Mouse (Mus musculus) midbrain, postnatal 0 days (tissue): ENCODE measurements around the gene Eya4. TPM values are rescaled to one million over a fixed set of nuclear protein-coding genes. Genes with fewer than 3 reads are reported as not detected.

ENCODE experiments used
- ATAC-seq: fragments of 200-750 bp; cut with Nextera tagmentation; 2 replicates; pipeline ENCODE4 v1.8.0; 2017; ENCODE audit warnings: moderate number of reproducible peaks, mild to moderate bottlenecking, moderate TSS enrichment, moderate library complexity; ENCODE audit not compliant: low FRiP score
- DNase-seq: peaks from one replicate; pipeline ENCODE4 v3.0.0-alpha.2; 2015; ENCODE audit warnings: low spot score
- H3K27ac ChIP-seq: fragments of 300-500 bp; sonication (generic); 2 replicates; pipeline ENCODE4 v1.5.1; 2014; ENCODE audit warnings: low read depth, mild to moderate bottlenecking, low read length, mixed read lengths
- H3K27me3 ChIP-seq: fragments of 300-500 bp; sonication (generic); 2 replicates; pipeline ENCODE4 v1.6.1; 2014; ENCODE audit warnings: low read length, control low read depth, mixed read lengths; ENCODE audit not compliant: insufficient read depth
- H3K36me3 ChIP-seq: fragments of 300-500 bp; sonication (generic); 2 replicates; pipeline ENCODE4 v1.6.1; 2014; ENCODE audit warnings: low read length, control low read depth, mixed read lengths; ENCODE audit not compliant: insufficient read depth
- H3K4me1 ChIP-seq: fragments of 300-500 bp; sonication (generic); 2 replicates; pipeline ENCODE4 v1.6.1; 2014; ENCODE audit warnings: mild to moderate bottlenecking, control low read depth, antibody characterized with exemption, low read length, mixed read lengths; ENCODE audit not compliant: insufficient read depth
- H3K4me2 ChIP-seq: fragments of 300-500 bp; sonication (generic); 2 replicates; pipeline ENCODE4 v1.6.1; 2014; ENCODE audit warnings: low read depth, mild to moderate bottlenecking, low read length, mixed read lengths; ENCODE audit not compliant: poor library complexity, severe bottlenecking
- H3K4me3 ChIP-seq: fragments of 300-500 bp; sonication (generic); 2 replicates; pipeline ENCODE4 v1.5.1; 2014; ENCODE audit warnings: low read depth, mild to moderate bottlenecking, low read length, moderate library complexity
- H3K9ac ChIP-seq: fragments of 300-500 bp; sonication (generic); replicated peaks from 2 replicates; pipeline ENCODE4 v1.6.1; 2014; ENCODE audit warnings: mild to moderate bottlenecking, low read length, moderate library complexity, mixed read lengths; ENCODE audit not compliant: poor library complexity, severe bottlenecking
- H3K9me3 ChIP-seq: fragments of 300-500 bp; sonication (generic); 2 replicates; pipeline ENCODE4 v1.6.1; 2016; ENCODE audit warnings: low read length, control low read depth
- CTCF ChIP-seq: IDR thresholded peaks from 2 replicates; pipeline ENCODE4 v1.5.1; 2016; ENCODE audit warnings: antibody characterized with exemption, mild to moderate bottlenecking
- WGBS: fragments of 180-500 bp; shearing (Covaris S2); extraction: QIAGEN DNeasy Blood & Tissue Kit; methylation state at CpG from one replicate; pipeline ENCODE4 v1.1.7; 2014; 5-methylcytosine and 5-hydroxymethylcytosine counted together
- polyA plus RNA-seq: library from polyadenylated mRNA; unstranded; fragments of >200 nt; fragmentation: Nextera tagmentation; extraction: Ambion mirVana; gene quantifications from 2 replicates; pipeline ENCODE4 v1.2.1, GENCODE M21; 2015
- total RNA-seq: library from RNA; depleted of rRNA; stranded (reverse); fragments of >200 nt; gene quantifications from 2 replicates; pipeline ENCODE4 v1.2.3, GENCODE M21; 2014

Eya4 gene
- total and polyA plus RNA-seq, 2 experiments from 2014 or later, result 0.42 to 1.2 TPM

DNA sequence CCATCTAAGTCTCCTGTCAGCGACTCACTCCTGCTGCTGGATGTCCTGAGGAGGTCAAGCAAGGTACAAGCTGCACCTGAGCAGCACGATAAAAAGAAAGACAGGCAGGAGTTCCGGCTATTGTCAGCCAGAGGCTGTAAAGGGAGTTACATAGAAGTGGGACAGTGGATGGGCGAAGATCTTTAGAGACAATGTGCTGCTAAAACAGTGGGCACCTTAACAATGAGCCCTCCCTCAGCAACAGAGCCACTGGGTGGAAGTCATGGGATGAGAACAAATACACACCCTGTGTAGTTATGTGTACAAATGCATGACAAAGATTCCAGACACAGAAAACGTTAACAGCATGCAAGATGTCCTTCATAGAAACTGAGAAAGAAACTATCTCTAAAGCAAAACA is 152.3 kb downstream of the Eya4 start:
- H3K27me3 ChIP-seq, result no peaks in the 10 kb centered on the region
- WGBS, result 68% methylated on average over 5 of the region's 5 CpGs
- DNase-seq, result no peak
- no peak overlapping the region for H3K27ac ChIP-seq
- TF ChIP-seq CTCF, result no peak
- no peaks in the 10 kb centered on the region; the same call in 1 of the 2 replicates for H3K4me1 ChIP-seq
- no peak overlapping the region for H3K4me3 ChIP-seq
- ATAC-seq, result no peak
- H3K9me3 ChIP-seq, result no peaks in the 10 kb centered on the region
- no peak overlapping the region for H3K9ac ChIP-seq
- H3K4me2 ChIP-seq, result no peak overlapping the region
- H3K36me3 ChIP-seq, result no peaks in the 10 kb centered on the region

GRCm38 (mm10) chr10:23196336-23196735 is 154.2 kb downstream of the Eya4 start:
- 94% methylated on average over 4 of the region's 4 CpGs for WGBS
- TF ChIP-seq CTCF, result no peak
- no peak overlapping the region for H3K9ac ChIP-seq
- H3K36me3 ChIP-seq, result no peaks in the 10 kb centered on the region
- H3K4me1 ChIP-seq, result no peaks in the 10 kb centered on the region; the same call in 1 of the 2 replicates
- no peaks in the 10 kb centered on the region for H3K27me3 ChIP-seq
- no peaks in the 10 kb centered on the region for H3K9me3 ChIP-seq
- H3K4me3 ChIP-seq, result no peak overlapping the region
- no peak overlapping the region for H3K4me2 ChIP-seq
- no peak for ATAC-seq
- H3K27ac ChIP-seq, result no peak overlapping the region
- no peak for DNase-seq

DNA sequence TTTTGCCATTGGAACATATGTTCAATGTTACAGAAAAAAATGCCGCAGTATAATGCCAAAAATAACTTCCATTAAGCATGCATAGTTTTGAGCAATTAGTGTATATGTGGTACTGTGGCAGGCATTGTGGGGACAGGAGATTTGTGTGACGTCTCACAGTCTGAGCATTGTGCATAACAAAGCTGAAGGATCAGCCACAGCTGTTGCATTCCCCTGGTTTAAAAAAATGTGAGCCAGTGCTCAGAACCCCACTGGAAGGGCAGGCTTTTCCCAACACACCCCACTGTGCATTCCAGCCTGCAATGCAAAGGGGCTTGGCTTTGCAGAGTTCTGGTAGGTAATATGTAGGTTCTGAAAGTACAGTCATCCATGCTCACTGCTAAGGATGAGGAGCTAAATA is 155.2 kb downstream of the Eya4 start:
- no peaks in the 10 kb centered on the region for H3K27me3 ChIP-seq
- H3K9me3 ChIP-seq, result no peaks in the 10 kb centered on the region
- H3K27ac ChIP-seq, result no peak overlapping the region
- H3K4me2 ChIP-seq, result no peak overlapping the region
- no peak overlapping the region for H3K4me3 ChIP-seq
- ATAC-seq (no peak), DNase-seq (no peak)
- 49% methylated on average over 2 of the region's 2 CpGs for WGBS
- H3K9ac ChIP-seq, result no peak overlapping the region
- no peak for TF ChIP-seq CTCF
- H3K4me1 ChIP-seq, result no peaks in the 10 kb centered on the region; the same call in 1 of the 2 replicates
- no peaks in the 10 kb centered on the region for H3K36me3 ChIP-seq

DNA sequence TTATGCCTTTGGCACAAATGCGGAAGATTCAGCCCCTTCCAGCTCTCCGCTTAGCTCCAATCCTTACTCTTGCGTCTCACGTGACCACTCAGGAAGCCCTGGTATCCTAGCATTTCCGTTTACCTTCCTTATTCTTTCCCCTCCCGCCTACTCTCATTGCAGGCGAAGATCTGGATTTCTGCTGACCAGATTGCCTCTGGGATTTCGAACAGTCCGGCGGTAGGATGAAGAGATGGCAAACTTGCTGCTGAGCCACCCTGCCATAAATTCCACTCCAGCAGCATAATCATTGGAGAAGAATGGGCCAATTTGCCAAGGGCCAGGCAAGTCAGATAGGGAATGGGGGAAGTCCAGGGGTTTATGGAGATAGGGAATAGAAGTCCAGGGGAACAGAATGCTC is 160.8 kb downstream of the Eya4 start:
- Histone ChIP-seq H3K4me3 (no peak overlapping the region), H3K27ac (no peak overlapping the region), H3K4me2 (no peak overlapping the region), H3K4me1 (no peaks in the 10 kb centered on the region), H3K9me3 (no peaks in the 10 kb centered on the region), H3K27me3 (no peaks in the 10 kb centered on the region), H3K36me3 (no peaks in the 10 kb centered on the region), H3K9ac (no peak overlapping the region)
- WGBS, result 87% methylated on average over 10 of the region's 10 CpGs
- DNase-seq, result no peak
- no peak for ATAC-seq
- no peak for TF ChIP-seq CTCF

GRCm38 (mm10) chr10:23185391-23185790 is 165.2 kb downstream of the Eya4 start:
- Histone ChIP-seq H3K4me2 (no peak overlapping the region), H3K27ac (no peak overlapping the region), H3K4me3 (no peak overlapping the region), H3K4me1 (no peaks in the 10 kb centered on the region), H3K36me3 (no peaks in the 10 kb centered on the region), H3K9me3 (no peaks in the 10 kb centered on the region), H3K9ac (no peak overlapping the region), H3K27me3 (no peaks in the 10 kb centered on the region)
- WGBS, result 91% methylated on average over 6 of the region's 6 CpGs
- no peak for ATAC-seq
- no peak for DNase-seq
- TF ChIP-seq CTCF, result no peak

DNA sequence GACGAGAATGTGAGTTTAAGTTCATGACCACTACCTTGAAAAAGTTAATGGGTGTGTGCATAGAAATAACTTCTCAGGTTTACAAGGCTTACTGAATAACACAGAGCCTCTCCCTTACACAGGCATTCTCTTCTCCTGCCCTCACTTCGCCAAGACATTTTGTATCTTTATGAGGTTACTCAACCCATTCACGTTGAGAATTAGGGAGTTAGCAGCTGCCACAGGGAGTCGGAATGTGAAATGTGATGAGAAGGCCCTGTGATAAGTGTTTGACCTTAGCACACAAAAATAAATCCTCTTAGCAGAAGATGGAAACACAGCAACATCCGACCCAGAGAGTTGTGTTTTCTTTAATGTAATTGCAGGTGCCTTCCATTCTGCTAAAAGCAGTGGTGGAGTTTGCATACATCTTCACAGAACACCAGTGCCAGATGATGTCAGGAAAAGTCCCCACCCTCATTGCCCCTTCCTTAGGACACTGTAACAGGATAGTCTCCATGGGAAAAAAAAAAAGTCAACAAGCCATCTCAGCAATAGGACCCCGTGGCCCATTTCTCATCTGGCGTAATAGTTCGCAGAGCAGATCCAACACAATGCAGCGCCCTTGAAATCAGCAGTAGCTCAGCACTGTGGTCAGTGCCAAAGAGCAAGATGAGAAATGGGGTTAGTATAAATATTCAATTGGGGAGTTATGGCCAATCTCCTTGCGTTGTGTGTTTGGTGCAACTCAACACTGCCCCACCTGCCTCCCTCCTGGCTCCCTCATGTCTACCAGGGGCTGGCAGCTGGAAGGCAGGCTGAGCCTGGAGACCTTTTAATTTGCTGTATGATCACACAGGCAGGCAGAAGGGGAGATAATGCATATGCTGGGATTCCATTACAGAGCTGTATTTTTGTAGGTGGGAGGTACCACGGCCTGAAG is 168.8 kb downstream of the Eya4 start:
- Histone ChIP-seq H3K4me3 (no peak overlapping the region), H3K27me3 (no peaks in the 10 kb centered on the region), H3K9ac (no peak overlapping the region), H3K9me3 (no peaks in the 10 kb centered on the region), H3K36me3 (no peaks in the 10 kb centered on the region), H3K4me2 (no peak overlapping the region), H3K27ac (no peak overlapping the region), H3K4me1 (no peaks in the 10 kb centered on the region)
- no peak for TF ChIP-seq CTCF
- ATAC-seq (no peak), DNase-seq (no peak)
- 89% methylated on average over 11 of the region's 11 CpGs for WGBS
